ENCODE assay signal across 9 mouse cellular contexts in the genomic region with DNA sequence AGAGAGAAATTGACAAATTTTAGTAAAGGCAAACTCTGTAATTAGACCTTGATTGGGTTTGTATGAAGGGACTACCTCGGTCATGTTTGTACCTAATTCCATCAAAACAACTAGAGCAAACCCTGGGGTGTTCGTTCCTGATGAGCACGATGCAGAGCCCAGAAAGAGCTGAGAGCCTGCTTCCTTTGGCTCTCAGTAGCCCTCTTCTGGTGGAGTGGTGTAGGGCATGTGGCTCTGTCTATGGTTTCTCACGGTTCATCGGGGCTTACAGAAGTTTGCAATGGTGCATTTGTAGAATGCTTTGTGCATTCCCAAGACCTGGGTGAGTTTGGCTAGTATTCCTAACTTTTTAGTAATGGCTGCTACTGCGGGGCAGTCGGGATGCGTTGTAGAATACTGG. TPM values are rescaled to one million over a fixed set of nuclear protein-coding genes. Genes with fewer than 3 reads are reported as not detected.
A peak's percentile ranks its signal among the peaks of the same experiment; 100 is the strongest.
DNase-seq lines count a peak whose midpoint lies in the region; ATAC-seq lines count a peak whose summit lies in the region.
"Had no signal": no experiment of that assay in that cellular context is flagged by ENCODE, and none has a peak within 500 bp of the region (broad histone marks: within the 10 kb centered on the region; RNA-seq: fewer than 3 reads in every experiment).

No protein-coding gene starts in this region.

- no peak overlapping the region for H3K4me2 ChIP-seq in hindbrain, embryonic 12.5 days (replicated peaks)

- H3K9me3 ChIP-seq in hindbrain, embryonic 12.5 days (replicated peaks): no peaks in the 10 kb centered on the region

- no peaks in the 10 kb centered on the region for H3K4me1 ChIP-seq in hindbrain, embryonic 12.5 days

- H3K27ac ChIP-seq in hindbrain, embryonic 12.5 days: no peak overlapping the region

- no peaks in the 10 kb centered on the region for H3K27me3 ChIP-seq in hindbrain, embryonic 12.5 days

- no peak for ATAC-seq in cerebellum, adult (ENCODE audit: insufficient number of reproducible peaks, low FRiP score, low TSS enrichment)
- ATAC-seq in CD4-positive, CD25-positive, alpha-beta regulatory T cell, adult 4 months: peak; percentile 68
- no peak for ATAC-seq in hindbrain, embryonic 12.5 days (ENCODE audit: low FRiP score)

- H3K9ac ChIP-seq in hindbrain, embryonic 12.5 days: no peak overlapping the region

- DNase-seq in cerebellum, adult 18-20 months: peak; percentile 20 to 43
- peak; percentile 34 for DNase-seq in layer of hippocampus, adult 11-12 months (ENCODE audit: low spot score)
- no peak for DNase-seq in layer of hippocampus, adult 9-10 months (ENCODE audit: low spot score)
- peak; percentile 59 for DNase-seq in induced T-regulatory cell, adult 2 months (ENCODE audit: low read depth)
- DNase-seq in thymus, postnatal 14 days: peak; percentile 25

- peaks cover 79% of the 10 kb centered on the region for H3K36me3 ChIP-seq in hindbrain, embryonic 12.5 days

- no peak overlapping the region for H3K4me3 ChIP-seq in hindbrain, embryonic 12.5 days

- WGBS in hindbrain, embryonic 12.5 days: 80% methylated on average over 8 of the region's 8 CpGs

RNA-seq across cellular contexts. Expression of a gene that starts 8.5 kb away (rescaled TPM):
- 10 to 100 TPM; 78.8 to 89.1 TPM for polyA plus RNA-seq in CD4-positive, CD25-positive, alpha-beta regulatory T cell, adult 4 months (2017; shearing (Covaris generic))
- polyA plus RNA-seq in hindbrain, embryonic 12.5 days (2016; fragmentation: Nextera tagmentation; extraction: Ambion mirVana): 115 and 124 TPM in 2 replicates

RNA-seq across cellular contexts. Expression of a gene that starts 19.5 kb away (rescaled TPM):
- polyA plus RNA-seq in CD4-positive, CD25-positive, alpha-beta regulatory T cell, adult 4 months (2017; shearing (Covaris generic)): not detected
- polyA plus RNA-seq in hindbrain, embryonic 12.5 days (2016; fragmentation: Nextera tagmentation; extraction: Ambion mirVana): 0.27 TPM in 1 of 2 replicates, not detected in the other
- polyA plus RNA-seq: neural tube, embryonic 11.5 days had no signal

RNA-seq across cellular contexts. Expression of a gene that starts 20.1 kb away (rescaled TPM):
- polyA plus RNA-seq in CD4-positive, CD25-positive, alpha-beta regulatory T cell, adult 4 months (2017; shearing (Covaris generic)): under 1 TPM in 1 of 2 experiments, not detected in 1; 0.44 TPM
- 0.17 TPM in 1 of 2 replicates, not detected in the other for polyA plus RNA-seq in hindbrain, embryonic 12.5 days (2016; fragmentation: Nextera tagmentation; extraction: Ambion mirVana)
- polyA plus RNA-seq: neural tube, embryonic 11.5 days had no signal
